Mouse (Mus musculus): Measurements from ENCODE around the gene Lpin3. TPM values are rescaled to one million over a fixed set of nuclear protein-coding genes. Genes with fewer than 3 reads are reported as not detected.

Lpin3 gene
- total and polyA plus RNA-seq, 3 experiments = 1.1 TPM; not detected in 2

- no peak overlapping the region for H3K4me2 ChIP-seq (ENCODE audit: insufficient read depth, low read depth, poor library complexity, severe bottlenecking)
- H3K27me3 ChIP-seq (replicated peaks) = peaks cover 9% of the 10 kb centered on the region
- dilution Hi-C loops (cut with MboI; ENCODE audit: extremely low pct_ligation_motif_present, extremely low pct_unique_long_range_greater_than_20kb, low sequenced_read_pairs) = no loop called here
- no peak overlapping the region for H3K27ac ChIP-seq (ENCODE audit: insufficient read depth, low read depth)
- no peaks in the 10 kb centered on the region for H3K79me2 ChIP-seq (replicated peaks; ENCODE audit: control insufficient read depth, extremely low read depth, insufficient read depth, poor library complexity, severe bottlenecking)
- peaks cover 9 to 16% of the 10 kb centered on the region in 2 experiments for H3K4me1 ChIP-seq (ENCODE audit: control insufficient read depth in 1 of 2, insufficient read depth in 2 of 2)
- peaks cover 10% of the 10 kb centered on the region for H3K9me3 ChIP-seq (replicated peaks; ENCODE audit: low read length)
- in situ Hi-C loops (cut with MboI; ENCODE audit: low pct_ligation_motif_present, low pct_unique_long_range_greater_than_20kb, low sequenced_read_pairs) = no loop called here
- H3K36me3 ChIP-seq (replicated peaks in 1 of 2; ENCODE audit: control insufficient read depth in 1 of 2, insufficient read depth in 1 of 2, low read length in 1 of 2) = no peaks in the 10 kb centered on the region
- no peak for DNase-seq (ENCODE audit: extremely low read depth)
- no peak overlapping the region for H3K4me3 ChIP-seq (replicated peaks in 1 of 3; ENCODE audit: low read depth in 2 of 3, low read length in 2 of 3, poor library complexity in 1 of 3)
- TF ChIP-seq HCFC1 (IDR thresholded peaks at IDR 0.05; ENCODE audit: low read depth, low read length) (no peak), ZNF384 (IDR thresholded peaks at IDR 0.05; ENCODE audit: low read depth, low read length) (no peak), ZC3H11A (IDR thresholded peaks at IDR 0.05; ENCODE audit: low read depth, low read length) (no peak), JUN (IDR thresholded peaks at IDR 0.05; ENCODE audit: insufficient read depth, low read depth, low read length) (no peak), ELF1 (IDR thresholded peaks at IDR 0.05; ENCODE audit: low read depth, low read length) (no peak), NRF1 (IDR thresholded peaks at IDR 0.05; ENCODE audit: low read depth, low read length) (no peak), SMC3 (IDR thresholded peaks at IDR 0.05; ENCODE audit: low read depth, low read length) (no peak), SIN3A (IDR thresholded peaks at IDR 0.05; ENCODE audit: low read length) (no peak), CHD2 (IDR thresholded peaks at IDR 0.05; ENCODE audit: low read length) (no peak), POLR2AphosphoS2 (IDR thresholded peaks at IDR 0.05; ENCODE audit: low read depth, low read length) (no peak), JUND (conservative IDR thresholded peaks at IDR 0.05; ENCODE audit: low read depth, low read length) (no peak), ZMIZ1 (IDR thresholded peaks at IDR 0.05; ENCODE audit: low read depth, low read length) (no peak), RAD21 (IDR thresholded peaks at IDR 0.05; ENCODE audit: low read depth, low read length) (no peak), CHD1 (IDR thresholded peaks at IDR 0.05; ENCODE audit: low read depth, low read length) (no peak), ZKSCAN1 (IDR thresholded peaks at IDR 0.05; ENCODE audit: borderline replicate concordance, low read depth, low read length) (no peak), USF2 (conservative IDR thresholded peaks at IDR 0.05; ENCODE audit: low read depth, low read length) (no peak), NELFE (IDR thresholded peaks at IDR 0.05; ENCODE audit: low read depth, low read length) (no peak)
- no peak overlapping the region for H3K9ac ChIP-seq (ENCODE audit: insufficient read depth, low read depth)
These were observed 31.2 kb downstream of the Lpin3 start for GRCm38 (mm10) chr2:160911558-160912201.

- H3K27me3 ChIP-seq (replicated peaks) = peaks cover 9% of the 10 kb centered on the region
These were observed 31.8 kb downstream of the Lpin3 start, which contains the start of gene Emilin3 for GRCm38 (mm10) chr2:160912231-160912671. TSS of gene Emilin3 (minus strand) at chr2:160912328.

More at GRCm38 (mm10) chr2:160912231-160912671, 31.8 kb downstream of the Lpin3 start, which contains the start of gene Emilin3:
- no peak for DNase-seq (ENCODE audit: extremely low read depth)
- Histone ChIP-seq H3K36me3 (replicated peaks in 1 of 2; ENCODE audit: control insufficient read depth in 1 of 2, insufficient read depth in 1 of 2, low read length in 1 of 2) (no peaks in the 10 kb centered on the region), H3K4me1 (ENCODE audit: control insufficient read depth in 1 of 2, insufficient read depth in 2 of 2) (peaks cover 12 to 22% of the 10 kb centered on the region in 2 experiments), H3K27ac (ENCODE audit: insufficient read depth, low read depth) (no peak within 1 kb of the TSS), H3K79me2 (replicated peaks; ENCODE audit: control insufficient read depth, extremely low read depth, insufficient read depth, poor library complexity, severe bottlenecking) (no peaks in the 10 kb centered on the region), H3K4me2 (ENCODE audit: insufficient read depth, low read depth, poor library complexity, severe bottlenecking) (no peak within 1 kb of the TSS), H3K9ac (ENCODE audit: insufficient read depth, low read depth) (no peak within 1 kb of the TSS), H3K4me3 (replicated peaks in 1 of 3; ENCODE audit: low read depth in 2 of 3, low read length in 2 of 3, poor library complexity in 1 of 3) (no peak within 1 kb of the TSS), H3K9me3 (replicated peaks; ENCODE audit: low read length) (peaks cover 10% of the 10 kb centered on the region)
- TF ChIP-seq SIN3A (IDR thresholded peaks at IDR 0.05; ENCODE audit: low read length) (no peak), HCFC1 (IDR thresholded peaks at IDR 0.05; ENCODE audit: low read depth, low read length) (no peak), SMC3 (IDR thresholded peaks at IDR 0.05; ENCODE audit: low read depth, low read length) (no peak), ZNF384 (IDR thresholded peaks at IDR 0.05; ENCODE audit: low read depth, low read length) (no peak)
- in situ Hi-C loops (cut with MboI; ENCODE audit: low pct_ligation_motif_present, low pct_unique_long_range_greater_than_20kb, low sequenced_read_pairs) (no loop called here), dilution Hi-C loops (cut with MboI; ENCODE audit: extremely low pct_ligation_motif_present, extremely low pct_unique_long_range_greater_than_20kb, low sequenced_read_pairs) (no loop called here)

Measured in CH12.LX (cell line).